Mouse (Mus musculus): Measurements from ENCODE around the gene Mxra8.
A peak's percentile ranks its signal among the peaks of the same experiment; 100 is the strongest.

Mxra8 gene

GRCm38 (mm10) chr4:155868614-155869298 lies 29.3 kb downstream of the Mxra8 start:
- no peak for DNase-seq

- DNase-seq, result peak; percentile 96
These were observed 30.0 kb downstream of the Mxra8 start, which contains the start of the genes Cptp and Ints11 for GRCm38 (mm10) chr4:155869317-155870033. Cptp (minus strand) TSS chr4:155869440. Ints11 (plus strand) TSS chr4:155869546.

- no peak for DNase-seq
These were observed 31.9 kb downstream of the Mxra8 start for GRCm38 (mm10) chr4:155871404-155871803.

- no peak for DNase-seq
These were observed 44.1 kb downstream of the Mxra8 start for GRCm38 (mm10) chr4:155883587-155883986.

- DNase-seq, result no peak
These were observed 46.9 kb downstream of the Mxra8 start for GRCm38 (mm10) chr4:155886330-155886729.

- DNase-seq, result peak; percentile 1
These were observed 48.2 kb downstream of the Mxra8 start for GRCm38 (mm10) chr4:155887674-155888073.

GRCm38 (mm10) chr4:155888181-155888580 lies 48.7 kb downstream of the Mxra8 start:
- DNase-seq, result peak; percentile 2

GRCm38 (mm10) chr4:155889316-155889715 lies 49.8 kb downstream of the Mxra8 start:
- DNase-seq, result peak; percentile 1

- DNase-seq, result no peak
These were observed 51.6 kb downstream of the Mxra8 start for GRCm38 (mm10) chr4:155891011-155891471.

GRCm38 (mm10) chr4:155891551-155892001 lies 52.1 kb downstream of the Mxra8 start, which contains the start of the genes Pusl1 and Acap3:
Pusl1 (minus strand) TSS chr4:155891781.
Acap3 (plus strand) TSS chr4:155891822.
- DNase-seq, result peak; percentile 96

- peak; percentile 76 for DNase-seq
These were observed 52.5 kb downstream of the Mxra8 start for GRCm38 (mm10) chr4:155892017-155892416.

GRCm38 (mm10) chr4:155892438-155893211 lies 53.1 kb downstream of the Mxra8 start:
- DNase-seq, result peak; percentile 35

- peak; percentile 7 for DNase-seq
These were observed 53.8 kb downstream of the Mxra8 start for GRCm38 (mm10) chr4:155893212-155893690.

All from layer of hippocampus, adult 9-11 months (tissue).